Mouse (Mus musculus): Measurements from ENCODE around the gene Ccdc8.

Gene Ccdc8

GRCm38 (mm10) chr7:17045743-17046142 is 53.2 kb downstream of the Ccdc8 start:
- DNase-seq (ENCODE audit: low read depth, low spot score), result no peak
